Mouse (Mus musculus): ENCODE measurements around the gene Lenep. TPM values are rescaled to one million over a fixed set of nuclear protein-coding genes. Genes with fewer than 3 reads are reported as not detected.

Gene Lenep
- total and polyA plus RNA-seq, 3 experiments = not detected

DNA sequence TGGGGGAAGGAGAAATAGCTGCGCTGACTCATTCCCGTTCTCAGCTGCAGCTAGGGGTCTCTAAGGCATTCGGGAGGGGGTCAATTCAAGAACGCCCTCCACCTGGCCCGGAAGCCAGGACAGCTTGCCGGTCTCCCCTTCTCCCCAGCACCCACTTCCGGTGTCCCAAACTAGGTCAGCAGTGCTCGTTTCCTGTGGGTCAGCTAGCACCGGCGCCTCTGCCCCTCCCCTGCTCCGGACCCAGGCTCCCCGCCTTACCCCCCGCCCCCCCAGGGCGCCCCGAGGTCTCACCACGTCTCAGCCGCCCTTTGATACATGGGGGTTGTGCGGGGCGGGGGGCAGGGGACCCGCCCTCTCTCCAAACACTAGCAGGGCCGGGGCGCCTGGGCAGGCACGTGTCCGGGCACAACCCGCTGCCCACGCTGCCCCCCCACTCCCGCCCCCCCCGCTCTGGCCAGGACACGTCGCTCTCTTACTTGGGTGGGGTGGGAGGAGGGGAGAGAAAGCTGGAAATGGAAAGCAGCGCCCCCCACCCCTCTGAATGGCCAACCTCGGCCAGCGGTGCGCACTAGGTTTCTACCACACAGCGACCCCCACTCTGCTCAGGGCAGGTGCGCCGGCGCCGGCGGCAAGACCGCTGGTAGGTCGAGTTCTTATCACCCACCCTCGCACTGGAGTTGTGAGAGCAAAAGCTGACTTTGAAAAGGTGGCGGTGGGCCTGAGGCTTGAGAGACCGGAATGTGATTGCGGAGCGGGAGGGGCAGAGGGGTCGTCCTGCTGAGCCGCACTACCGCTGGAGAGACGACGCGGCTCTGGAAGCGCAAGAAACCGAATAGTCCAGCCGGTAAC, 10.7 kb downstream of the Lenep start (continued):
- TF ChIP-seq USF1 (IDR thresholded peaks at IDR 0.05; ENCODE audit: low read depth, low read length) (no peak), ZC3H11A (IDR thresholded peaks at IDR 0.05; ENCODE audit: low read depth, low read length) (no peak), ZKSCAN1 (IDR thresholded peaks at IDR 0.05; ENCODE audit: borderline replicate concordance, low read depth, low read length) (no peak), MEF2A (IDR thresholded peaks at IDR 0.05; ENCODE audit: borderline replicate concordance, low read depth, low read length) (0 out of 2 replicates have a peak, but pooled peaks have one; percentile 32), USF2 (conservative IDR thresholded peaks at IDR 0.05; ENCODE audit: low read depth, low read length) (no peak), NELFE (IDR thresholded peaks at IDR 0.05; ENCODE audit: low read depth, low read length) (0 out of 2 replicates have a peak, but pooled peaks have one; percentile 10), HCFC1 (IDR thresholded peaks at IDR 0.05; ENCODE audit: low read depth, low read length) (peak; percentile 64), BHLHE40 (IDR thresholded peaks at IDR 0.05; ENCODE audit: low read depth, low read length) (peak; percentile 71), CHD2 (IDR thresholded peaks at IDR 0.05; ENCODE audit: low read length) (peak; percentile 67), IRF4 (IDR thresholded peaks at IDR 0.05; ENCODE audit: low read depth, low read length) (peak; percentile 86), POLR2A (IDR thresholded peaks at IDR 0.05; ENCODE audit: low read depth, low read length) (peak; percentile 38; the same call in 1 of the 2 replicates), EP300 (IDR thresholded peaks at IDR 0.05; ENCODE audit: low read length) (peak; percentile 80), CTCF (conservative IDR thresholded peaks at IDR 0.05 in 1 of 2, IDR thresholded peaks at IDR 0.05 in 1 of 2; ENCODE audit: low read depth in 2 of 2, low read length in 2 of 2) (no peak), MAZ (IDR thresholded peaks at IDR 0.05; ENCODE audit: low read depth, low read length) (peak; percentile 81; the same call in 1 of the 2 replicates), ZMIZ1 (IDR thresholded peaks at IDR 0.05; ENCODE audit: low read depth, low read length) (peak; percentile 65; the same call in 1 of the 2 replicates), MAX (IDR thresholded peaks at IDR 0.05; ENCODE audit: low read length) (peak; percentile 26; the same call in 1 of the 2 replicates), JUND (conservative IDR thresholded peaks at IDR 0.05; ENCODE audit: low read depth, low read length) (no peak)

DNA sequence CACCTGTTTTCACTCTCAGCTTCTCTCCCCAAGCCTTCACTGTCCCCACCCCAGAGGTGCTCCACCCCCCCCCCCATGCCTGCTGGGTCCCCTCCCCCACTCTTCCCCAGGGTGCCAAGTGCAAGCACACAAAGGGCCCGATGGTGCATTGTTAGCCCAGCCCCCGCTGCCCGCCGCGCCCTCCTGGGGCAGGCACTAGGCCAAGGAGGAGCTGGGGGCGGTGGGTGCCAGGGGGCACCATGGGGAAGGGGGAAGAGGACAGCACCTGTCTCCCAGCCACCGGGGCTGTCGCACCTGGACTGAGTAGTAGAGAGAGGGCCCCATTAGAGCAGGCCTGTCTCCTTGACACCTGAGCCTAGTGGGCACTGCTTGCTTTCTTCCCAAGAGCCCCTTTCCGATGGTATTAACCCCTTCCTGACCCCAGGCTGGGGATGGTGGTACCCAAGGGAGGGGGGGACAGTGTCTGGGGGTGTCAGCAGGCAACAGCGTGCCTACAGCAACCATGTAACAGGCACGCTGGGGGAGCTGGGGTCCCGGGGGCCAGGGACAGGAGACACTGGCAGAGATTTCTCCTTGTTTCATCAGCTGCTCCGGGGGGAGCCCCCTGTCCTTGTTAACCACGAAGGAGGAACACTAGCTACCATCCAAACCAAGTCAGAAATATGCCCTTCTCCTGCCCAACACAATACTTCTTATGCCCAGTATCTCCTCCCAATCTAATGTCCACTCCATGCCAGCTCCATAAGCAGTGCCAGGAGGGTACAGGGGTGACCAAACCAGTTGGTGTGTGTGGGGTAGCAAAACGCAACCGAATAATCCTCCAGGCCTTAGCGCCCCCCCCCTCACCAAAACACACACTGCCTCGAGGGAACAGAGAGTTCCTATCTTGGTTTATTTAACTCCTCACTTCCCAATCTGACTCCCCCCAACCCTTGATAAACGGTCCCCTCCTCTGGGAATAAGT, 11.6 kb downstream of the Lenep start:
- Histone ChIP-seq H3K9me3 (replicated peaks; ENCODE audit: low read length) (no peaks in the 10 kb centered on the region), H3K27ac (ENCODE audit: insufficient read depth, low read depth) (peak overlapping the region; percentile 99), H3K9ac (ENCODE audit: insufficient read depth, low read depth) (peak overlapping the region; percentile 97), H3K79me2 (replicated peaks; ENCODE audit: control insufficient read depth, extremely low read depth, insufficient read depth, poor library complexity, severe bottlenecking) (peaks cover 32% of the 10 kb centered on the region), H3K4me3 (replicated peaks in 1 of 3; ENCODE audit: low read depth in 2 of 3, low read length in 2 of 3, poor library complexity in 1 of 3) (peak overlapping the region; percentile 60 to 86 (median 85)), H3K4me1 (ENCODE audit: control insufficient read depth in 1 of 2, insufficient read depth in 2 of 2) (peaks cover 6 to 53% of the 10 kb centered on the region in 2 experiments), H3K36me3 (replicated peaks in 1 of 2; ENCODE audit: control insufficient read depth in 1 of 2, insufficient read depth in 1 of 2, low read length in 1 of 2) (peaks cover 0 to 4% of the 10 kb centered on the region in 2 experiments), H3K4me2 (ENCODE audit: insufficient read depth, low read depth, poor library complexity, severe bottlenecking) (peak overlapping the region; percentile 79), H3K27me3 (replicated peaks) (no peaks in the 10 kb centered on the region)
- peak; percentile 67 for DNase-seq (ENCODE audit: extremely low read depth)
- dilution Hi-C loops (cut with MboI; ENCODE audit: extremely low pct_ligation_motif_present, extremely low pct_unique_long_range_greater_than_20kb, low sequenced_read_pairs) (no loop called here), in situ Hi-C loops (cut with MboI; ENCODE audit: low pct_ligation_motif_present, low pct_unique_long_range_greater_than_20kb, low sequenced_read_pairs) (no loop called here)
- TF ChIP-seq PAX5 (IDR thresholded peaks at IDR 0.05; ENCODE audit: low read length) (no peak), ZMIZ1 (IDR thresholded peaks at IDR 0.05; ENCODE audit: low read depth, low read length) (no peak), TCF12 (IDR thresholded peaks at IDR 0.05; ENCODE audit: low read depth, low read length) (peak; percentile 22), MEF2A (IDR thresholded peaks at IDR 0.05; ENCODE audit: borderline replicate concordance, low read depth, low read length) (peak; percentile 7; the same call in 1 of the 2 replicates), NELFE (IDR thresholded peaks at IDR 0.05; ENCODE audit: low read depth, low read length) (0 out of 2 replicates have a peak, but pooled peaks have one; percentile 7), MAX (IDR thresholded peaks at IDR 0.05; ENCODE audit: low read length) (no peak), POLR2A (IDR thresholded peaks at IDR 0.05; ENCODE audit: low read depth, low read length) (no peak; the same call in 1 of the 2 replicates), SIN3A (IDR thresholded peaks at IDR 0.05; ENCODE audit: low read length) (no peak), E2F4 (IDR thresholded peaks at IDR 0.05; ENCODE audit: insufficient replicate concordance, low read depth, low read length) (no peak), TBP (conservative IDR thresholded peaks at IDR 0.05; ENCODE audit: low read depth, low read length) (0 out of 2 replicates have a peak, but pooled peaks have one; percentile 23), USF1 (IDR thresholded peaks at IDR 0.05; ENCODE audit: low read depth, low read length) (no peak), ZKSCAN1 (IDR thresholded peaks at IDR 0.05; ENCODE audit: borderline replicate concordance, low read depth, low read length) (no peak), SMC3 (IDR thresholded peaks at IDR 0.05; ENCODE audit: low read depth, low read length) (no peak), BHLHE40 (IDR thresholded peaks at IDR 0.05; ENCODE audit: low read depth, low read length) (0 out of 2 replicates have a peak, but pooled peaks have one; percentile 15), MAZ (IDR thresholded peaks at IDR 0.05; ENCODE audit: low read depth, low read length) (peak; percentile 64; the same call in 1 of the 2 replicates), CHD2 (IDR thresholded peaks at IDR 0.05; ENCODE audit: low read length) (peak; percentile 53; the same call in 1 of the 2 replicates), JUN (IDR thresholded peaks at IDR 0.05; ENCODE audit: insufficient read depth, low read depth, low read length) (no peak), GABPA (IDR thresholded peaks at IDR 0.05; ENCODE audit: insufficient replicate concordance, low read depth, low read length) (no peak), MXI1 (IDR thresholded peaks at IDR 0.05; ENCODE audit: low read depth, low read length) (no peak), ETS1 (conservative IDR thresholded peaks at IDR 0.05; ENCODE audit: low read depth, low read length) (no peak)
